Mouse (Mus musculus) T-helper 2 cell (primary cell): ENCODE results near the gene Chdh.

Experiments
- in situ Hi-C: fragments of 300-600 bp; cut with MboI, MseI; formaldehyde crosslinking; loops from one replicate; pipeline ENCODE4 v1.15.1; 2025; ENCODE audit warnings: high pct_unique_total_duplicates

Gene Chdh

DNA sequence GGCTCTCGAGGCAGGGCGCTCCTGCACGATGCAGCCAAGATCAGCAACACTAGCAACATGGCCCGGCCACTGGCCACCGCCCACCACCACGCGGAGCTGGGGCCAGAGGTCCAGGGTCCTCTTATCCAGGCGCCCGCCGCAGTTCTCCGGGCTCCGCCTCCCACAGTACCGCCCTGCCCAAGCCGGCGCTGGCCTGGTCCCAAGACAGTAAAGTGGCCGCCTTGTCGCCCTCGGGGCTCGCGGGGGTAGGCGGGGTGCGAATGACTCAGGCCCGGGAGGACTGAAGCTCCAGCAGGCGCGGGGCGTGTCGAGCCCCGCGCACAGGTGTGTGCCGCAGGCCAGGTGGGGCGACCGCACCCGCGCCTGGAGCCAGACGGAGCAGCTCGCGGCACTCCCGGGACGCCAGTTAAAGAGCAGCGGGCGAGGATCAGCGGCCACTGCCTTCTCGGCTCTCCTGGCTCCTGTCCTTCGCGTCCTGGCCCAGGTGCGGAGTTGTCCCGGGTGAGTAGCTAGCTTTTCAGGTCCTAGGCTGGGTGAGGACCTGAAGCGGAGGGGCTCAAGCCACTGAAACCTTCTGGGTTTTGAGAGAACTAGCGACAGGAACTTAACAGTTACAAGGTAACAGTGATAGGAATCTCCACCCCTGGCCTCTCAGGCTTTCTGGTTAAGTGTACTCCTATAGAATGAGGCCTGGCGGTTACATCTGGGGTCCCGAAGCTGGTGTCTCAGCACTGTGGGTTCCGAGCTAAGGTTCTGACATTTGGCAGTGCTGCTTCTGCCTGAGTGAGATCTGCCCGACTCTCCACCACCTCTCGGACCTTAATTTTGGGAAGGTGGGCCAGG, at the start of gene Chdh, which contains the start of gene Il17rb:
Gene Chdh (plus strand): TSS at position 291 of the 843 bp plus-strand sequence.
Gene Il17rb (minus strand): TSS at position 164 of the 843 bp plus-strand sequence.
- in situ Hi-C loops, result no loop called here

DNA sequence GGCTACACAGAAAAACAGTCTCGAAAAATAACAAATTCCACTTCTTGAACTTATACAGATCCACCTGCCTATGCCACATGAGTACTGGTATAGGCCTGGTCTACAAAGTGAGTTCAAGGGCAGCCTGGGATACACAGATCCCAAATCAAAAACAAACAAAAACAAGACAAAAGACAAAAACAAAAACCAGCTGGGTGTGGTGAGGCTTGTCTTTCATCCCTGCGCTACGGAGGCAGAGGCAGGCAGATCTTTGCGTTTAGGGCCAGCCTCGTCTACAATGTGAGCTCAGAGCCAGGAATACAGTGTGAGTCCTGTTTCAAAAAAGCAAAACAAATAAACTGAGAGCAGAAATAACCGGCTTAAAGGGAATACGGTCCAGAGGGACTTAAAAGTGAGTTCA, 41.2 kb upstream of the Chdh start:
- in situ Hi-C loops, result no loop called here

DNA sequence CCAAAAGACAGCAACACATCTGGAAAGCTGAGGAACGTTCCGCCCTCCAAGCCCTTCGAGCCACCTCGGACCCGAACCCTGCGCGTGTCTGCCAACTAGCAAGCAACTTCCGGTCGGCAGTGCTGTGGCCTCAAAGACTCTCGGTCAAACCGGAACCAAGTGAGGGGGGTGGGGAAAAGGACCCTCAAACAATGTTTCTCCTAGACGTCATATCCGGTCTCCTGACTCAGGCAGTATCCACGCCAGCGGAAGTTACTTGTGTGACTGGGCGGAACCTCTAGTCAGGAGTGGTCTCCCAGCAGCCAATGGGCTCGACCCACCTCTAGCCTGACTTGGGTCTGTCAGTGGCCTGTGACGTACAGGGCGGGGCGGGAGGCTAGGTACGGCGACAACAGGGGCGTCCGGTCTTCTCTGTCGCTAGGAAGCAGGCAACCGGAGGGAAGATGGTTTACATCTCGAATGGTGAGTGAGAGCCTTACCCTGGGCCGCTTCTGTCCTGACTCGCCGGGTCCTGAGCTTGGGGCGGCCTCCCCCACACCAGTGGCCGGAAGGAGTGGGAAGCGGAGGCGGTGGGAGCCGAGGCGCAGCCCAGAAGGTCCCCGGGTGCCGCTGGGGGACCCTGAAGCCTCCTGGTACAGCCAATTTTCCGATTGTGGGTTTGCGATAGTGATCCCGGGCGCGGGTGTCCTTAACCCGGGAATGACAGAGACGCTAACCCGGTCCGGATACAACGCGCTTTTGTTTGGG, 40.6 kb upstream of the Chdh start, which contains the start of gene Selenok:
Gene Selenok (plus strand): TSS at position 234 of the 747 bp plus-strand sequence.
- in situ Hi-C loops, result no loop called here

DNA sequence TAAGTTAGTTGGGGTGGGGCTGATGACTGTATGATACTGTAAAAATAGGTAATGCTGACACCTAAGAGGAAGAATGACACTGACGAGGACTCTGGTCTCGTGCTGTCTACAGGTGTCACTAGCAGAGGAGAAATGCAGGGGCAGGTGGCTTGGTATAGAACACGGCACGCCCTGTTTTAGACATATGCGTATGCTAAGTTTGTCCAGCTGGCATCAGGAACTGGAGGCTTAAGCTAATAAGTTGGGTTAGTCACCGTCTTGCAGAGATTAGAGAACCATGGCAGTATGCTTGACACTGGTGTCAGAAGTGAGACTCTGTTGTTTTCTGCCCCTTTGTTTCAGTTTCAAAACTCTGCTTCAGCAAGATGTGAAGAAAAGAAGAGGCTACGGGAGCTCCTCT, 37.4 kb upstream of the Chdh start:
- in situ Hi-C loops, result no loop called here

DNA sequence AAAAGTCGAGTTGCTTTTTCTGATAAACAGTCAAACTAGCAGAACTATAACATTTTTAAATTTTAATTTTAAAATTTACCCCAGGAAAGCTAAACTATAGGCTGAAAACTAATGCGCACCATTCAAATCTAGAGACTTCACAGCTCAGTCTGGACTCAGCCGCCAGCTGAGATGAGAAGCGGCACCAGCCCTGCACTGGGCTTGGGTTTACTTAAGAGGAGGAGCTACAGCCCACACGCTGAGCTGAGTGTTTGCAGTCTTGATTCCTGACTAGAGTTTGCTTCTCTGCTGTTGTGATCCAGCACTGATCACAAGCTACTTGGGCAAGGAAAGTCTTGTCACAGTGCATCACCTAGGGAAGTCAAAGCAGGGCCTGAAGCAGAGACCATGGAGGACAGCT, 36.8 kb upstream of the Chdh start:
- in situ Hi-C loops, result no loop called here

DNA sequence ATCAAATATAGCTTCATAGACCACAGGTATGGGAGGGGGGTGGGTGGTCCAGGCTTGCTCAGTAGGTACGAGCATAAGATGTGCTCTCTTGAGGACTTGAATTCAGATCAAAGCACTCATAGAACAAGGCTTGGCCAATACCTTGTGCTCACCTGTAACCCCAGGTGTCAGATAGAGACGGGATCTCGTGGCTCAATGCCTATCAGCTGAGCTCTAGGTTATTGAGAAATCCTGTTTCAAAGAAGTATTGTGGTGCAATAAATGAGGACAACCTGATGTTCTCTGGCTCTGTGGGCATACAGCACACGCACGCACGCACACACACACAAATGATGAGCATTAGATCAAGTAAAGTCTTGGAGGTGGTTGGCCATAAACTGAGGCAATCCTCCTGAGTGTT, 31.9 kb upstream of the Chdh start:
- in situ Hi-C loops, result loop anchor here (25.0 kb wide), 1 partner anchor 1285 kb away; the partner anchor contains the start of genes Bap1 and Phf7

DNA sequence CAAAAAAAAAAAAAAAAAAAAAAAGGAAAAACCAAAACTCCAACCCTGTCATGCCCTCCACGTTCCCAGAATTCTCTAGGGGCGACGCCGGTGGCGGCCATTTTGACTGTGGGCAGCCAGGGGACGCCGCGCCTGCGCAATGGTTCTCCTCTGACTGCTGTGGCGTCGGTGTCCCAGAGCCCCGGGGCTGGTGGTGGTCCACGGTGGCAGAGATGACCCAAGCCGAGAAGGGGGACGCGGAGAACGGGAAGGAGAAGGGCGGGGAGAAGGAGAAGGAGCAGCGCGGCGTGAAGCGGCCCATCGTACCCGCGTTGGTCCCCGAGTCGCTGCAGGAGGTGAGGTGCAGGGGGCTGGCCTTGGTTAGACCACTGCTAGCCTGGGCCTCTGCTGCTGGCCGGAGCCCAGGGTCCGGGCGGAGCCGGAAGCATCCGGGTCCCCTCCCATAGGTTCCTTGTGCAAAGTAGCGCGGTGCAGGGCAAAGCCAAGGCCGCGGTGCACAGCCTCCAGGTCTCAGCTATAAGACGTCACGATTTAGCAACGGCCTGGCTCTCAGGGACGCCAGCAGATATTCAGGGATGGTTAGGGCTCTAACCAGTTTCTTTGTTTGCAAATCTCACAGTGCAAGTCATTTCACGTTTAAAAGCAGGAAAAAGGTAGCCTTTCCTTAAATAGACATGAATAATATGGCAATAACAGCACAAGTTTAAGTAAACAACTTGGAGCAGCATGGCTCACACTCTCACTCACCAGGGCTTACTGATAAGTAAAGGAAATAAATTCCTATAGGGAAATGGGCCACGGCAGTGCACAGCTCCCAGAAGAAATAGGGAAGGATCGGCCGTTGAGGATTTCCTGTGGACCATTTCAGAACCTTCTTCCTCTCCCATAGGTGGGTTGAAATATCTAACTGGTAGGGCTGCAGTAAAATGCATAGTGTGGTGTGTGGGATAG, 30.3 kb upstream of the Chdh start, which contains the start of gene Actr8:
Gene Actr8 (plus strand): TSS at position 84 of the 951 bp plus-strand sequence.
- in situ Hi-C loops, result loop anchor here (25.0 kb wide), 1 partner anchor 1284 kb away; the partner anchor contains the start of genes Bap1 and Phf7

DNA sequence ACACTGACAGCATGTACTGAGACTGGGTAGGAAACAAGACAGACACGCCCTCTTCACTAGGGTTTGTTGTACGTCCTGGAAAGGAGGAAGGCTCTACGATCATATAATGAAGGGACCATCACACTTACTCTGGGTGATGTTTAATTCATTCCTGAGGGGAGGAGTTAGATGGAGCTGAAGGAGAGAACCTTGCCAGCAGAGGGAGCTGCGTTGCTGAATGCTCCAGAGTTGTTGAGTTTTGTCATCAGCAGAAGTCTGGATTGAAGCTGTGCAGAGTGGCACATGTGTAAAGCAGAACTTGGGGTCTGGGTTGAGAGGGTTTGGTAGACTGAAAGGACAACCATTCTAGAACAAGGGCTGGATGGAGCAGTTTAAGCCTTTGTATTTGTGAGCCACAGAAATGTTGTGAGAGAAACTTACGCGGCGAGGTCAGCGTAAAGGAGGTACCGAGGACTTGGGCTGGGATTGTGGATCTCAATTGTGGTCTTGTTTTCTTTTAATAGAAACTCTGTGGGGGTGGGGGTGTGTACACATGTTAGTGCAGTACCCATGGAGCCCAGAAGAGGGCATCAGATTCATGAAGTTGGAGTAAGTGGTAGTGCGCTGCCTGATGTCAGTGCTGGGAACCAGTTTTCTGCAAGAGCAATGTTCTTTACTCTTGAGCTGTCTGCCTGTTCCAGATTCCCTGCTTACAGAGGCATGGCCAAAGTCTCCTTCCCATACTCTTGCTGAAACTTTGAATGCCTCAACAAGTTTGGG, 28.2 kb upstream of the Chdh start:
- in situ Hi-C loops, result loop anchor here (25.0 kb wide), 1 partner anchor 1282 kb away; the partner anchor contains the start of genes Bap1 and Phf7

DNA sequence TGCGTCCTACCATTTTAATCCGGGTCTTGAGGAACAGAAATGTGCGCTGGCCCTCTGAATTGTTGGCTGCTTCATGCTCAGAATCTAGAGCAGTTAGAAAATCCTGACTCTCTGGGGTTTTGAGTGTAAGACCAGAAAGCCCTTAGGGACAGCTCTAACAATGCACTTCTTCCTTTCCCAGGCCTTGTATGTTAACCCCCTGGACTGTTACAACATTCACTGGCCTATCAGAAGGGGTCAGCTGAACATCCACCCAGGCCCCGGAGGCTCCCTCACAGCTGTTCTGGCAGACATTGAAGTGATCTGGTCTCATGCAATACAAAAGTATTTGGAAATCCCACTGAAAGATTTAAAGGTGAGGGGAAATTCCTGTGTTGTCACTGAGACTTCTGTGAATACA, 22.7 kb upstream of the Chdh start:
- in situ Hi-C loops, result loop anchor here (25.0 kb wide), 1 partner anchor 1276 kb away; the partner anchor contains the start of genes Bap1 and Phf7

DNA sequence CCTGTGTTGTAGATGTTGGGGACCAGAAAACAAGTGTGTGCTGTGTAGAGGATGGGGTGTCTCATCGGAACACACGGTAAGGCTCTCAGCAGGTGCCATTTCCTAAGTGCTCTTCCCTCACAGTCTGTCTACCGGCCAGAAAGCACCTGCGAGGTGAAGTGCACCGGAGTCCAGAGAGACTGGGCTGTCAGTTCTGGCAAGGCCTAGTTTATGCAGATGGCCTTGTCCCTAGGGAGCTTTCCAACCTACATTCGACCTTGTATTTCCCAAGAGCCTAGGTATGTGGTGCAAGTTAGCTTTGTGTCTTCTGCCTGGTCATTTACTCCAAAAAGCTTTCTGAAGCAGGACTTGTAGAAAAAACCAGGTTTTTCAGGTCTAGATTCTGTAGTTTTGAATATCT, 21.5 kb upstream of the Chdh start:
- in situ Hi-C loops, result loop anchor here (25.0 kb wide), 1 partner anchor 1275 kb away; the partner anchor contains the start of genes Bap1 and Phf7

DNA sequence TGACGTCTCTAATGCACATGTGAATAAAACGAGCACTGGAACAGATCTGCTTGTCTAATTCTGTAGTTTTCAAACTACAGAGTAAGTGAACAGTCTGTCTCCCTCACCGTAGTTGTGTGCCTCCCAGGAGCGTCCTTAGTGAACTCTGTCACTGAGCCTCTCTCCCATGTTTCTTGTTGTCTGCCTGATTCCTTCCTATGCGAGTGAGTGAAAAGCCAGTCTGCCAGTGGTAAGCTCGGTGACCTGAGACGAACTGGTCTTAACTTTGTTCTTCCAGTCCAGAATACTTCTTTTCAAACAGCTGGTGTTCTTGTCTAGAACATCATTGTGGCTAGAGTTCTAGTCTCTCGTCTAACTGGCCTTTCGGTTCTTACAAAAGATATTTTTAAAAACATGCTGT, 21.1 kb upstream of the Chdh start:
- in situ Hi-C loops, result loop anchor here (25.0 kb wide), 1 partner anchor 1275 kb away; the partner anchor contains the start of genes Bap1 and Phf7

DNA sequence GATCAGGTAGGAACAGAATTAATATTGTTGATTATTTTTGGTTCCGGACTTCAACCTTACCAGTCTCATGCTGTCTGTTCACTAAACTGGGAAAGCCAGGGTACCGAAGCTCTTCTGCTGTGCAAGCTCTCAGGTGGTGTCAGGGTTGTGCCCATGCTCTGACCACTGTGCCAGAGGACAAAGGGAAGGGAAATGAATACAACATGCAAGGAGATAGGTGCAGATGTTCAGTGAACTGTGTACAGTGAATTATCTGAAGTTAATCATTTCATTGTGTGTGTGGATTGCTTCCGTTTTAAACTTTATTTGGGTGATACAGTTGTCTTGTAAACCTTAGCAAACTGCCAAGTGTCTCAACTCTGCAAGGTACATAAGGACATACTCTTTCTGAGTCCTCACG, 20.5 kb upstream of the Chdh start:
- in situ Hi-C loops, result loop anchor here (25.0 kb wide), 1 partner anchor 1274 kb away; the partner anchor contains the start of genes Bap1 and Phf7

DNA sequence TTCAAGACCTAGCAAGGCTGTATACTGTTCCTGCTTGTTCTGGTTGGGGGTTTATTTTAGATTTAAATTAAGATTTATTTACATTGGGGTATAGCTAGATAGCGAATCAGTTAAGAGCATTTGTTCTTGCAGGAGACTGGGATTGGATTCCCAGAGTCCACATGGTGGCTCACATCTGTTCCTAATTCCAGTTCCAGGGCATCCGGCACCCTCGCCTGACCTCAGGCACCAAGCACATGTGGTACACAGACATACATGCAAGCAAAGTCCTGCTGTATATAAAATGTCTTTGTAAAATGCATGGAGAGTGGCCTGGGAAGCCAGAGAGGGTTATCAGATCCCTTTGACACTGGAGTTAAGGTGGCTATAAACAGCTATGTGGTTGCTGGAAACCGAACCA, 13.8 kb upstream of the Chdh start:
- in situ Hi-C loops, result loop anchor here (25.0 kb wide), 1 partner anchor 1267 kb away; the partner anchor contains the start of genes Bap1 and Phf7

DNA sequence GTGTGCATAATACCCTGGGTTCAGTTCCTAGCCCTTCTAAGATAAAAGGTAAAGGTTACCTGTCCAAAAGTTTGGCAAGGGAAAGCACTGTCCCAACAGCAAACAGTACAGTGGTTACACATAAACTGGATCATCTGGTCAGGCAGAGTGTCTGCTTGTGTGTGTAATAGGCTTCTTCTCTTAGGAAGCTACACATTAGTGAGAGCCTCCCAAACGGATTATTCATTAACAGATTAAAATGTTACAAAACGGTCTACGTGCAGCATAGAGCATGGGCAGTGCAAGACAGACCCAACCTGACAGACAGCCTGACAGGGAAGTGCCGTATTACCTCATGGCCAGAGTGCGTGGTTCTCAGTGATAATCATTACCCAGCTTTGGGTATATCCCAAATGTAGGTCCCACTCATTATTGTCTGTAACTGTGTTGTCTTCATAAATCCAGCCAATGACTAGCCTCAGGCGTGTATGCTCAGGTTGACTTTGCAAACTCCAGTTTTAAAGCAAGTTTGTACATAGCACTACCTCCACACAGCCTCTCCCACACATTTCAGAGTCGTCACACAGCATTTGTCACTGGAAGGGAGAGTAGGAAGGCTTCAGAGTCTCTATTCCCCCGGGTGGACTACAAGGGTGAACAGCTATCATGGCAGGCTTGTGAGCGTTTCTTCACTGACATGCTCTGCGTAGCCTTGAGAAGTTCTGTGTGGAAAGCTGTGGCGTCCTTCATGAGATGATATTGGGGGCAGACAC, 12.6 kb upstream of the Chdh start:
- in situ Hi-C loops, result loop anchor here (25.0 kb wide), 1 partner anchor 1266 kb away; the partner anchor contains the start of genes Bap1 and Phf7

DNA sequence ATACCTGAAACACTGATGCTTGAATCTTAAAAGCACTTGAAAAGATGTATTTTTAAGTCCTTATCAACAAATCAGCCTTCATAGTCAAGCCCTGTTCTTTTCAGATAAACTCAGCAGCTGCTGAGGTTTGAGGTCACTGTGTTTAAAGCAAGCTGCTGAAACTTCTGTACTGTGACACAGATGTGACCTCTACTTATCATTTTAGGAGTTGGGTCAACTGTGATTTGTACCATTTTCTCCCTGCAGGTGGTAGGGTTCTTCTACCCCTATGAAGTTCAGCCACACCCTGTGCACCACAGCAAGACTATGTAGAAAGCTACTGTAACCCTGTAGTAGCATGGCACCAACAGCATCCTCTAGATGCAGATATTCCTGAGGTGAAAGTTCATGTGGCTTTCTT, 11.5 kb upstream of the Chdh start:
- in situ Hi-C loops, result loop anchor here (25.0 kb wide), 1 partner anchor 1265 kb away; the partner anchor contains the start of genes Bap1 and Phf7

DNA sequence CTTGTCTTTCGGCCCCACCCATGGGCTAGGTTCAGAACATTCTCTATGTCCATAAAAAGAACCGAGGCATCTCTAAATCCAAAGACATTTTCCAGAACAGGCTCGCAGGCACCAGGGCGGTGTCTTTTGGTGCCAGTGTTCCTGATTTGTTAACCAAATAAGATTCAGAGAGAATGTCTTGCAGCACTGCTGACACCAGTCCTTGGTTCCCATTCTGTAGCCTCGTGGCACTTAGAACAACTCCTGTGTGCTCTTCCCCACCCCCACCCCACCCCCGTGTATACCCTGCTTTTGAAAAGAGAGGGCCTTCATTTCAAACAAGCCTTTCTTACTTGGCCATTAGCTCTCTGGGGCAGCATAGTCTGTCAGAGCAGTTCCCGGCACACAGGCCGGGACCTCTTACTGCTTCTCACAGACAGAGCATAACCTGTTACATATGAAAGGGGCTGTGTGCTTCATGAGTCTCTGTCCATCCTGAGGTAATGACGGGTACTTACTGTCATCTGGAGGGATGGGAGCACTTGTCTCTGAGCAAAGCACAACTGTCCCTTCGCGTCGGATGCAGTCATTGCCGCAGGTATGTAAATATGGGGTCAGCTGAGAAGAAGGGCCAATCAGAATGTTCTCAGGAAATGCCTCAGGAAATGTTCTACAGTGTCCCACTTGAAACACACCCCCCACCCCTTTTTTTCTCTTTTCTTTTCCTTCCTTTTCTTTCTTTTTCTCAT, 9.9 kb upstream of the Chdh start:
- in situ Hi-C loops, result loop anchor here (25.0 kb wide), 1 partner anchor 1263 kb away; the partner anchor contains the start of genes Bap1 and Phf7

DNA sequence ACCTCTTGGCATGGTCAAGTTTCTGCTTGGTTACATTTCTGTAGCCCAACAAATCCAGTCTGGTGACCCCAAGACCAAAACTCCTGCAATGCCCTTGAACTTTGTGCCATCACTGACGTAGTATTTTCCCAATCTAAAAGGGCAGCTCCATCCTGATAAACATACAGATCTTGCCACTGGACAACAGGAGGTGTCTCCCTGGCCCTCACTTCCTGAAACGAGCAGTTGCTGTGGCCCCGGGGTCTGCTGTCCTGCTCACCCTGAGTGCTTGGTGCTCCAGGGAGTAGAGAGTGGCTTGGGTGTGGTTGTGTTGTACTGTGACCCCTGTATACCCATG, 9.4 kb upstream of the Chdh start:
- in situ Hi-C loops, result loop anchor here (25.0 kb wide), 1 partner anchor 1263 kb away; the partner anchor contains the start of genes Bap1 and Phf7

DNA sequence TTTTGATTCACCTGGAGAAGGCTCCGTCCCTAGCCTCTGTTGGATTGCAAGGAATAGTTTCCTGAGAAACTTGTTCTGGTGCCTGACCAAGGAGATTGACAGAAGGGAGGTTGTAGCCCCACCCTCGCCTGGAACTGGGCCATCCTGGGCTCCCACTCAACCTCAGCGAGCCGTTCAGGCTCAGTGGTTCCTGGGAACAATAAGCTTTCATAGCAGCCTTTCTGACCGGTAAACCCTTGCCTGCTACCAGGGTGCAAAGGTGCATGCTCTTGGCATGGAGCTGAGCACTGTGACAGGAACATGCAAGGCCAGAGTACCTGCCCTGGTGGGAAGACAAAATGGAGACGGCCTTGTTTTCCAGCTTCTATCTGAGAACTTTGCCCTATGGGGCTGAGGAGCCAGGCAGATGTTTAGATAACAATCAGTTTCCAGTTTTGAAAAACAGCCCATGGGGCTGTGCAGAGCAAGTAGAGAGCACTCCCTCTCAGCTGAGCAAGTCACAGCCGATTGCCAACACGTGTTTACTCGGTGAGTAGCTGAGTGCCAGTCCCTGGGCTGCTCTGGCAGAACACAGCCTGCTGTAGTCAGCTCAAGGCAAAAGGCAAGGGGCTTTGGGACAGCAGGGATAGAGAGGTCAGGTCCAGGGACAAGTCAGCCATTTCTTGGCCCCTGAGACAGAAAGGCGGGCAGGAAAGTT, 1.2 kb downstream of the Chdh start:
- in situ Hi-C loops, result no loop called here
